Mouse (Mus musculus): ENCODE data around the gene Aldh1l1.

The Aldh1l1 gene

GRCm38 (mm10) chr6:90505906-90506305, 19.7 kb downstream of the Aldh1l1 start:
- no peak for DNase-seq (ENCODE audit: extremely low read depth, low read depth, low spot score)

DNA sequence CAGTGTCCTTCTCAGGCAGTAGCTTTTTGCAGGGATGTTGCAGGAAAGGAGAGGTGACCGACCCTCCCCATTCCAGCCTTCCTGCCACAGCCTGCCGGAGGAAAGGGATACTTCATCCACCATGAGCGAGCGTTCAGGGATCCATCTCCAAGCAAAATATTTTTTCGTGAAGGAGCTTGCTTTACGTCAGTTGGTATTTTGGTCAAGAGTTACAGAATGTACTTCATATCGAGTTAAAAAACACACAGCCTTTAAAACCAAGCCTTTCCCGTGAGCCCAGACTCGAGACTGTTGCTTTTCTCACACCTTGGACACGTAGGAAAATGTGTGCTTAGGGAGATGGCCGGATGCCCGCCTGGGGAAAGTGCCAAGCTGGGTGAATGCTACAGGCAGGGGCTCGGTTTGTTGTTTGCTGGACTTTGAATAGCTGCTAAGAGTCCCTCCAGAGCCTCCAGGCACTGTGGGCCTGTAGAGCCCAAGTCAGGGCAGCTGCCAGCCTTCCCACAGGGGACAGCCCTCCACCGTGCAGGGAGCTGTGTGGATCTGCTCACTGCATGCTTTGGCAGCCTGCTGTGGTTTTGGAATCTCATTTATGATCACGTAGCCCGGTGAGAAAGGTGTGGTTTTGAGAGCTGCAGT, 20.6 kb downstream of the Aldh1l1 start:
- DNase-seq (ENCODE audit: extremely low read depth, low read depth, low spot score) = peak; percentile 46

DNA sequence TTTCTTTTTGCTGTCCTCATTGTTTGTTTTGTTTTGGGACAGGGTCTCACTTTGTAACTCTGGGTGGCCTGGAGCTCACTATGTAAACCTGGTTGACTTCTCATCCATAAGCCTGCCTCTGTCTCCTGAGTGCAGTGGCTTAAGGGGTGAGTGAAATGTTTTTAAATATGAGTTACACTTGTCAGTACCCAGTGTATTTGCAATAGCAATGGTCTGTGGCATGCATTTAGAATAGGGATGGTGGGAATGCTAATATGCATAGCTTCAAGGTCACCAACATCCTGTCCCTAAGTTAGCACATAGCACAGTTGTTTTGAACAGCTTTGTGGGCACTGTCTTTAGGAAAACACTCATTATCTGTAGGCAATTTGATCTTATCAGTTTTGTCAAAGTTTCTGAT, 21.2 kb downstream of the Aldh1l1 start:
- DNase-seq (ENCODE audit: extremely low read depth, low read depth, low spot score) = no peak

GRCm38 (mm10) chr6:90508197-90508624, 22.0 kb downstream of the Aldh1l1 start:
- DNase-seq (ENCODE audit: extremely low read depth, low read depth, low spot score) = peak; percentile 30

DNA sequence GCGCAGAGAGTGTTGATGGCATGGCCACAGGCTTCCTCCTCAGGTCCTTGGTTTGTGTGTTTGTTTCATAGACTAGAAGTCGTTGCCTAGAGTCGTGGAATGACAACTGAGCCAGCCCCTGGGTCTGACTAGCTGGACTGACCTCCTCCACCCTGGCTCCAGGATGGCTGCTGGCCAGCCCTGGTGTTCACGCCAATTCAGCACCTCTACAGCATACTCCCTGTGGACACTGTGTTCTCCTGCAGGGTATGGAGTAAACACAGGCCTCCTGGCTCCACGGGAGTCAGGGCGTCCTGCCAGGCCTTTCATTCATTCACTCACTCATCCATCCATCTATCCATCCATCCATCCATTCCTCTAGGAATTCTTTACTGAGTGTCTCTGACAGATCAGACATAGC, 22.9 kb downstream of the Aldh1l1 start:
- DNase-seq (ENCODE audit: extremely low read depth, low read depth, low spot score) = no peak

DNA sequence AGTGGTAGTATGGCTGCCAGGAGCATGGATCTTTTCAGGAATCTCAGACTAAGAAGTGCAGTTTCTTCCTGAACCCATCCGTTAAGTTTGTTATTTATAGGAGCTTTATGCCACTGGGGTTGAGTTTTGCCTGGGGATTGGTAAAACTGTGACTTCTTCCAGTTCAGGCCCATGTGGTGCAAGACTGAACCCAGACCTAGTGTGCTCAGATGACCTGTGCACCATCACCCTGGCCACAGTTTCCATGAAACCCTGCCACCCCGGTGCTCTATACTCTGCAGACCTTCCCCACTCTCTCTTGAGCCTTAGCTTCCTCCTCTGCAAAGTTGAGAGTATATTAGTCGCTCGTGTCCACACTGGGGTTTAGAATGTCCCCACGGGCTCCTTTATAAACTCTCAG, 26.2 kb downstream of the Aldh1l1 start:
- DNase-seq (ENCODE audit: extremely low read depth, low read depth, low spot score) = no peak

- DNase-seq (ENCODE audit: extremely low read depth, low read depth, low spot score) = no peak
Observed at GRCm38 (mm10) chr6:90513074-90513856, 27.0 kb downstream of the Aldh1l1 start.

DNA sequence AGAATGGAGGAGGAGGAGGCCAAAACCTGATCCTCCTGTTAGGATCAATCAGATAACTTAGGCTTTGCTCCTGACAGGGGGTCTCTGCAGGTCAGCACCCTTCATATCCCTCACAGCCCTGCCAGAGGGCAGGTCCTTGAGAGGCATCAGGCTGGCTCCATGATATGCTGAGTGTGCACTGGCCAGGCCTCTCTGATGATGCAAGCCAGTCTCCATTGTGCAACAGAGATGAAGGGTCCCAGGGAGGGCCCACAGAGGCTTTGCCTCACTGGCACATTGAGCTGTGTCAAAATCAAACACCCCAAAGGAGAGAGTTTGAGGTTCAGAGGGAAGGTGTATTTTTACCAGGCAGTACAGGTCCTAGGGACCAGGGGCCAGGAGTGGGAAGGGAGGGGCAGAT, 28.1 kb downstream of the Aldh1l1 start:
- no peak for DNase-seq (ENCODE audit: extremely low read depth, low read depth, low spot score)

DNA sequence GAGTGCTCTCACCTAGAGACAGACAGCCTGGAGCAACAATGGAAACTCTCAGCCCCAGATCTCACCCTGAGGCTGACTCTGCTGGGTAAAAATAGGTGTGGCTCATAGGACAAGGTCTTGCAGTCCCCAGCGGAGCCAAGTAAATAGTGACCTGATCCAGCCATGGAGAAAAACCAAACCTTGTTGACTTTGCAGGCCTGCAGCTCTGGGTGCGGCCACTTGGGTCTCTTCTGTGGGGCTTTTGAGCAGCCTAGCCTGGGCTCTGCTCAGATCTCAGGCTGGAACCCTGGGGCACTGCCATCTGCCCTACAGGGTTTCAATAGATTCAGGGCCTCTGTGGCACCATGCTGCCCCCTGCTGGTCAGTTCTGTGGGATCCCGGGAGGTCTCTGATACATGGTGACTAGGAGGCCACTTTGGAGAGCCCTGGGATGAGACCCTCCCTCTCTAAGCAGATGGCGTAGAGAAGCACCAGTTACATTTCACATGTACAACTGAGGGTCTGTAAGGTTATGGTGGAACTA, 28.7 kb downstream of the Aldh1l1 start:
- DNase-seq (ENCODE audit: extremely low read depth, low read depth, low spot score) = no peak

DNA sequence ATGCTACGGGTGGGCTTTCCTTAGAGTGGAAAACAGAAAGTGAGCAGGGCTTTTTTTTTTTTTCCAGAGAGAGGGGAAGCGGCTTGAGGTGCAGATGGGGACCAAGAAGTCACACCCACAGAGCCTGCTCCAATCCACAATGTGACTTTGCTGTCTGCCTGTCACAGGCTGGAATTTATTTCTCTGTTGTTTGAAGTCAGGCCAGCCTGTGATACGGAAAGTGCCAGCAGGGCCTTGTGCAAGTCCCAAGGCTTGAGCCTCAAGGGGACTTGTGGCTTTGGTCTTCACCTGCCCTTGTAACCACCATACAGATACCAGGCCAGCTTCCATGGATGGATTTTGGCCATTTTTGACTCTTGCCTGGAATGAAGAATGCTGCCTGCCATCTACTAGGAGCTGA, 32.7 kb downstream of the Aldh1l1 start:
- DNase-seq (ENCODE audit: extremely low read depth, low read depth, low spot score) = no peak

DNA sequence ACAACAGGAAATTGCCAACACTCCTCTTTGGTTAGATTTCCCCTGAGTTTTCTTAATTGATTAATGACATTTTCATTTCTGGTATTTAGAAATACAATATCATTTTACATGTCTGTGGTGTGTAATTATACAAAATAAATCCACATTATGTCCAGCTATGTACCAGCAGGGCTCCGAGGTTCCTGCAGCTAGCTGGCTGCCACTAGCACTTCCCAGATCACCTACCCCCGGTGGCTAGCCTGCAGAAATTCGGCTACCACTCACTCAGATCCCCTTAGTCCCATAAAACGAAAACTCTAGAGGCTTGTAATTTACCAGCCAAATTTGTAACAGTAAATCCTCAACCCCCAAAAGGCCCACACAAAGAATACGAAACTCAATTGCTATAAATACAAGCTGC, 33.1 kb downstream of the Aldh1l1 start:
- no peak for DNase-seq (ENCODE audit: extremely low read depth, low read depth, low spot score)

GRCm38 (mm10) chr6:90526406-90526805, 40.2 kb downstream of the Aldh1l1 start:
- no peak for DNase-seq (ENCODE audit: extremely low read depth, low read depth, low spot score)

DNA sequence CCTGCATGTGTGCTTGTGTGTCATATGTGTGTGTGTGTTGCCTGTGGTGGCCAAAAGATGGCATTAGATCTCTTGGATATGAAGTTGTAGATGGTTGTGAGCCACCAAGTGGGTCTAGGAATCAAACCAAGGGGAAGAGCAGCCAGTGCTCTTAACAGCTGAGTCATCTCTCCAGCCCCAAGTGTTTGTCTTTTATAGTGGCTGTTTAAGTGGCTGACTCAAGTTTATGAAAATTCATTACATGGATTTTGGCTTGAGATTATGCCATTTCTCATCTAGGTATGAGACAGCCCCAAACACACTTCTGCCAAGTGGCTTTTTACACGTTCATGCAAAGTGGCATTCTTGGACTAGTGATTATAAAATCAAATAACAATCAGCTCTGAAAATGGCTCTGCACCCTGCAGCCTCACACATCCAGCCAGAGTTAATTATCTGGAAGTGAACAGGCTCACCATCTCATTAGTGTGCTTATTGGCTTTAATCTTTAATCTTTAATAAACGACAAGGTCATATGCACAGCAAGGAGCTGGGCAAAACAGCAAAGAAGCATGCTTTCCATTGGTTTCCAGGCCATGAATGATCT, 43.3 kb downstream of the Aldh1l1 start:
- DNase-seq (ENCODE audit: extremely low read depth, low read depth, low spot score) = no peak

DNA sequence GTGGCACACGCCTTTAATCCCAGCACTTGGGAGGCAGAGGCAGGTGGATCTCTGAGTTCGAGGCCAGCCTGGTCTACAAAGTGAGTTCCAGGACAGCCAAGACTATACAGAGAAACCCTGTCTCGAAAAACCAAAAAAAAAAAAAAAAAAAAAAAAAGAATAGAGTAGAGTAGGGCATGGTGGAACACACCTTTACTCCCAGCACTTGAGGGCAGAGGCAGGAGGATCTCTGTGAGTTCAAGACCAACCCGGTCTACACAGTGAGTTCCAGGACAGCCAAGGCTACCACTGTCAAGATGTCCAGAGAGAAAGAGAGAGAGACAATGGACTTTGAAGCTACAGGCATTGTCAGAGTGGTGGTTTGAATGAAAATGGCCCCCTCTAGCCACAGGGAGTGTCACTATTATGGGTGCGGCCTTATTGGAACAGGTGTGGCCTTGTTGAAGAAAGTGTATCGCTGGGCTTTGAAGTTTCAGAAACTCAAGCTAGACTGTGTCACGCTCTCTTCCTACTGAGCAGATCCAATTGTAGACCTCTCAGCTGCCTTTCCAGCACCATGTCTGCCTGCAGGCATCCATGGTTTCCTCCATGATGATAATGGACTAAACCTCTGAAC, 46.5 kb downstream of the Aldh1l1 start:
- DNase-seq (ENCODE audit: extremely low read depth, low read depth, low spot score) = no peak

GRCm38 (mm10) chr6:90533505-90533904, 47.3 kb downstream of the Aldh1l1 start:
- no peak for DNase-seq (ENCODE audit: extremely low read depth, low read depth, low spot score)

- no peak for DNase-seq (ENCODE audit: extremely low read depth, low read depth, low spot score)
Observed at GRCm38 (mm10) chr6:90534701-90535475, 48.7 kb downstream of the Aldh1l1 start.

GRCm38 (mm10) chr6:90536824-90537223, 50.6 kb downstream of the Aldh1l1 start:
- DNase-seq (ENCODE audit: extremely low read depth, low read depth, low spot score) = no peak

DNA sequence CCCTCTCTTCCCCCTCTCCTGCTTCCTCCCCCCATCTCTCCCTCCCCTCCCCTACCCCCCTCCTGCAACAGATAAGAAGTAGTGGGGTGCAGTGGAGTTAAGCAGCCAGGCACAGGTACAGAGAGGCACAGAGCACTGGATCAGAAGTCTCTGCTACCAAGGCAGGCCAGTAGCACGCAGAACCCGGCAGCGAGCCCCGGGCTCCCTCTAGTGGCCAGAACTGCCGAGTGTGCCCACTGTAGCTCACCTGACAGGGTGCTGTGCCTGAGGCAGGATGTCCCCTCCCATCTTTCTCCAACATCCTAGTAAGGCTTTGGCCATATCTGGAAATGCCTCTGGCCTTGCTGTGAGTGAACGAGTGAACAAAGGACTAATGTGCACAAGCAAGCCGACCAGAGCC, 51.7 kb downstream of the Aldh1l1 start:
- no peak for DNase-seq (ENCODE audit: extremely low read depth, low read depth, low spot score)

DNA sequence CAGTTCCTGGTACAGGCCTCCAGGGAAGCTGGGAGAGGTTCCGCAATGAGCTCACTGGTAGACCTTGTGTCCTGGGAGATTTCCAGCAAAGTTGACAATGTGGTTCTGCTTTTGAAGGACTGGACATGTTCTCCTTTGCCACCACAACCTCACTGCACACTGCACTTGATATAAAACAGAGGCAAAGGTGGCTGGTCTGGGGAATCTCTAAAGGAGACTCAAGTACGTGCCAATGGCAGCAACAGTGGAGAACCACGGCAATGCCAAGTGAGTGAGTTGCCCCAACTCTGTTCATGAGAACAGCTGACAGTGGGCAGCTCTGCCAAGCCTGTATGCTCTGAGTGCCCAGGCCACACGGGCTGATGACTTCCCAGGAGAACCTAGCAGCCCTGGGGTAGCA, 53.0 kb downstream of the Aldh1l1 start:
- DNase-seq (ENCODE audit: extremely low read depth, low read depth, low spot score) = no peak

GRCm38 (mm10) chr6:90540520-90540919, 54.3 kb downstream of the Aldh1l1 start:
- DNase-seq (ENCODE audit: extremely low read depth, low read depth, low spot score) = no peak

GRCm38 (mm10) chr6:90541367-90541772, 55.1 kb downstream of the Aldh1l1 start:
- DNase-seq (ENCODE audit: extremely low read depth, low read depth, low spot score) = no peak

Measured in fat pad, adult 2 months (tissue).